Mouse (Mus musculus) layer of hippocampus, postnatal 14 days (tissue): ENCODE measurements around the gene Rhox9. TPM values are rescaled to one million over a fixed set of nuclear protein-coding genes. Genes with fewer than 3 reads are reported as not detected.
"Not testable (repeated sequence)": the region's sequence is repeated elsewhere in the genome, so short reads cannot be mapped to it uniquely, and the experiment has no call there.

Experiments used
- DNase-seq, 2 experiments: peaks; one replicate each; pipeline ENCODE4 v3.0.0; 2021 to 2022; ENCODE audit warnings: low spot score in 2 of 2, mixed read lengths in 1 of 2
- long read RNA-seq, 2 experiments: library from polyadenylated mRNA; stranded (forward); transcript quantifications; one replicate each; pipeline ENCODE4 v2.0.0; 2021
- total RNA-seq, 2 experiments: library from RNA; stranded (reverse); gene quantifications; 2 replicates each; pipeline ENCODE4 v1.2.3; 2021

The Rhox9 gene
- not detected for total RNA-seq
- long read RNA-seq, experiment 1: 0 reads
- long read RNA-seq, experiment 2: 0 reads

- DNase-seq: not testable (repeated sequence)
Measured at GRCm38 (mm10) chrX:37901670-37902069, at the start of gene Rhox9. TSS of gene Rhox9 (minus strand) at chrX:37901770.

DNA sequence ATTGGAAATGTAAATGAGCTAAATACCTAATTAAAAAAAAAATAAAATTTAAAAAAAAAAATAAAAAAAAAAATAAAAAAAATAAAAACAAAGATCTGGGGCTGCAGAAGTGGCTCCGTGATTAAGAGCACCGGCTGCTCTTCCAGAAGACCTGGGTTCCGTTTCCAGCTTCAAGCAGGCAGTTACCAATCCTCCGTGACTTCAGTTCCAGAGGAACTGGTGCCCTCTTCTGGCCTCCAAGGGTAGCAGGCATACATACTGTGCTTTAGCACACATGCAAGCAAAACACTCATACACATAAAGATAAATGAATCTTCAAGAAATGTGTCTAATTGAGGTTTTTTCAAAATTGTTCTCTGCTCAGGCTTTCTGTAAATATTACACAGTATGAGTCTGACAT, 14.7 kb upstream of the Rhox9 start:
- DNase-seq: no peak

DNA sequence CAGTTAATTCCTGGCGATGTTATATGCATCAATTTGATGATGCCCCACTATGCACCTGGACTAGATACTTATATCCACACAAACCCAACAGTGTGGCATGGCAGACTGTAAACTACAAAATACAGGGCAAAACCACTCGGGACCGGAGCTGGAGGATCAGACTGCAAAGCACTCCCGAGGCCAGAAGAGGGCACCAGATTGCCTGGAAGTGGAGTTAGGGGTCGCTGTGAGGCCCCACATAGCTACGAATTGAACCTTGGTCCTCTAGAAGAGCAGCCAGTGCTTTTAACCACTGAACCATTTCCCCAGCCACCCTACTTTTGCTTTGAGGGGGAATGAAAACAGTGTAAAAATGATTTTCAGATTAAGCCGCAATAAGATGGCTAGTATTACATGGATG, 7.0 kb upstream of the Rhox9 start:
- DNase-seq: no peak

DNA sequence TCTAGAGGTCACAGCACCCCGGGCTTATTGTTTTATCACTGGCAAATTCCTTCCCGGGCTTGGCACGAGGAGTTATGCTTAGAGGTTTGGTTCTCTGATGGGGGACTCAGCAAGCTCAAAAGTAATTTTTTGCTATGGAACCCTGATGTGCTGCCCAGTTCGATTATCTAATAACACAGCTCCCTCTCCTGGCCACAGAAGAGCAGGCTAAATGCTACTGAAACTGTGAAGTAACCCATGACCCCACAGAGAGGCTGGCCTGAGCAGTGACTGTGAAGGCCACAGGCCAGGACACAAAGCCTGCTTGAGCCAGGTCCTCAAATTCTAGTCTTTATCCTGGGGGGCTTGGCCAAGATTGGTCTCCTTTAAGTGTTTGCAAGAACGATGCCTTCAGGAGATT, 2.2 kb upstream of the Rhox9 start:
- peak in 1 of 2 experiments; percentile 6 for DNase-seq

GRCm38 (mm10) chrX:37897132-37897531, 4.4 kb downstream of the Rhox9 start, which contains the start of gene Rhox7b:
TSS of gene Rhox7b (minus strand) at chrX:37897232.
- DNase-seq: not testable (repeated sequence)

DNA sequence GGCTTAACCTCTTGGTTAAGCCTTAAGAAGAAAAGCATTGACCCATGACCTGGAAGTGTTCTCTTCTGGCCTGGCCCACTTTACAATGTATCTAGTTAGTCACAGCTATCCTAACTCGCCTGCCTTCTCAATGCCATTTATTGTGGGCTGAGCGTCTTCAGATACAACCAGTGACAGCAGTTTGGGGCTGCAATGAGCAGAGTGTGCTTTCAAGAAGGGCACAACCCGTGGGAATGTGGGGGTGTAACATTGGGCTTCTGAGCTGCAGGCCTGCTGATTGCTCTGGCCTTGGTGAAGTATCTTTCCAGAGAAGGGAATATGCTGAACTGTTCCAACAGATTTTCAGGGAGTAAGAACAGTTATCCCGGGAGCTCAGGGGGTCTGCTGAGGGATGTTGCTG, 22.7 kb downstream of the Rhox9 start, which contains the start of gene Rhox8:
Gene Rhox8, minus strand, starts transcription at position 101 of the 400 bp plus-strand sequence.
- no peak for DNase-seq

DNA sequence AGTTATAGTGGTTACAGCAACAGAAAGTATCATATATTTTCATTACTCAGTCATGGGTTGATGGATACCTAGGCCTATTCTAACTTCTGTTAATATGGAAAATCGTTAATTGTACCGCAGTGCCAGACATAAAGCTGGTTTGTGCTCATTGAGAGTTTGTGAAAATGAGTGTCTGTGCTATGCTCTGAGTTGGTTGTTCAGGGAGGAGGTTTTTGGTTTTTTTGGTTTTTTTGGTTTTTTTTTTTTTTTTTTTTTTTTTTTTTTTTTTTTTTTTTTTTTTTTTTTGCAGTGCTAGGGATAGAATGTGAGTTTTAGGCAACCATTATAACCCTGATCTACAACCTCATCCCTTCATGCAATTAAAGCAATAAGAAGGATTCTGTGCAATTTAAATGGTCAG, 29.9 kb downstream of the Rhox9 start:
- no peak for DNase-seq

Other genes starting within 250 kb of the Rhox9 start
- not detected for gene Rhox3h, start 233.0 kb downstream of the Rhox9 start, total RNA-seq
- gene Rhox2h, start 228.5 kb downstream of the Rhox9 start, total RNA-seq: not detected
- gene Rhox5, start 96.9 kb downstream of the Rhox9 start, total RNA-seq: not detected
- not detected for gene Rhox6, start 74.9 kb downstream of the Rhox9 start, total RNA-seq
- gene Rhox7a, start 70.1 kb downstream of the Rhox9 start, total RNA-seq: not detected
- gene Rhox8, start 22.8 kb downstream of the Rhox9 start, total RNA-seq: not detected
- not detected for gene Rhox7b, start 4.5 kb downstream of the Rhox9 start, total RNA-seq
- gene Btg1-ps1, start 117.0 kb upstream of the Rhox9 start, total RNA-seq: not detected
- not detected for gene Btg1-ps2, start 141.3 kb upstream of the Rhox9 start, total RNA-seq
- gene Rhox10, start 164.7 kb upstream of the Rhox9 start, total RNA-seq: not detected
- not detected for gene Rhox11, start 183.4 kb upstream of the Rhox9 start, total RNA-seq
- not detected for gene Rhox12, start 209.1 kb upstream of the Rhox9 start, total RNA-seq
- not detected for gene Rhox13, start 219.4 kb upstream of the Rhox9 start, total RNA-seq